Mouse (Mus musculus): ENCODE results near the gene Eif2ak2.
A peak's percentile ranks its signal among the peaks of the same experiment; 100 is the strongest.

Eif2ak2 gene

DNA sequence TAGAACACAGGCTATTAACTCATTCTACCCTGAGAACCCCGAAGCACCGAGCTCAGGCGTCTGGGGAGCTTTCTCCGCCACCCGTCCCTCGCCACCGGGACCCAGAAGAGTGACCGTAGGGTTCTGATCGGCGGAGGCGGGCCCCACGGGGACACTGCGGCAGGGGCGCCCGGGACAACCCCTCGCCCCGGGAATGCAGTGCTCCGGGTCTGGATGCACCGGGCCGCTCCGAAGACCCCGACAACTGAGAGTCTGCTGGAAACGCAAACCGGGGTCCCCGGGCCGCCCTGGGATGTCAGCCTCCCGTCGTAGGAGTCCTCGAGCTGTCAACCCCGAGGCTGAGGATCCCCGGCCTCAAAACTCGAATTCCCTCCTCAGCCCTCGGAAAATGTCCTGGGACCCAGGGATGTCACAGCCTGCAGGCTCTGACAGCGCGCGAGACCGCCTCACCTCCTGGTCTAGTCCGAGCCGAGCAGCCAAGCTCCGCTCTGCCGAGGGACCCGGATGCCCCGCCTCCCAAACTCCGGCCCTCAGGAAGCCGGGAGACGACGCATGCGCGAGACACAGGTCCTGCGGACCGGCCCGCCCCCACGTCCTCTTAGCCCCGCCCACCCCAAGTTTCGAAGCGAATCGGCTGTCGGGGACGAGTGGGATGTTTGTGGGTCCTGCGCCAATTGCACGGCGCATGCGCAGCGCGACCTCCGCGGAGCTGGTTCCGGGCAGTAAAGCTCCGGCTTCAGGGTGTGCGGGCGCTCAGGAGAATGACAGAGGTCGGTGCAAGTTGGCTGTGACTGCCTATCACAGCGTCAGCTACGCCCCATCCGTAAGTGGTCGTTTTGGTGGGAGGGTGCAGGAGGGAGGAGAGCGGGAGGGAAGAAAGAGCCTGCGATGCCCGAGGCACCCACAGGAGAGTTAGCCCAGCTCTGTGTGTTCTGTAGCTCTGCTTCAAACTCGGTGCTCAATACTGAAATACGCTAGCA lies 47.2 kb downstream of the Eif2ak2 start, which contains the start of the genes Heatr5b and Gpatch11:
Heatr5b (minus strand) TSS at position 509 of the 980 bp plus-strand sequence.
Gpatch11 (plus strand) TSS at position 712 of the 980 bp plus-strand sequence.
- DNase-seq = peak; percentile 100

DNA sequence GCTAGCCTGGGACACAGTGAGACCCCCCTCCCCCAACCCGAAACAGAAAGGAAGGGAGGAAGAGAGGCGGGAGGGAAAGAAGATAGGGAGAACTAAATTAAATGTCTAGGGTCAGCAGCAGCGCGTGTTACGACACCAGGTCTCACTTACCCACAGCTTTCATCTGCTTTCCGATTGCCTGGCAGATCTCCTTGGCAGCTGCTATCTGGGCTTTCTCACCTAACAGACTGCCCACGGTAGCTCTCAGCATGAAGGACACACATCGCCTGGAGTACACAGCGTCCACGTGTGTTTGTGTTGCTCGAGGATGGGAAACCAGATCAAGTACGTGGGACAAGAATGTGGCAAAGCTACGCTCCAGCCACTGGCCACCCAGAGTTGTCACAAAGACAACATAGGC lies 58.0 kb downstream of the Eif2ak2 start:
- DNase-seq = no peak

DNA sequence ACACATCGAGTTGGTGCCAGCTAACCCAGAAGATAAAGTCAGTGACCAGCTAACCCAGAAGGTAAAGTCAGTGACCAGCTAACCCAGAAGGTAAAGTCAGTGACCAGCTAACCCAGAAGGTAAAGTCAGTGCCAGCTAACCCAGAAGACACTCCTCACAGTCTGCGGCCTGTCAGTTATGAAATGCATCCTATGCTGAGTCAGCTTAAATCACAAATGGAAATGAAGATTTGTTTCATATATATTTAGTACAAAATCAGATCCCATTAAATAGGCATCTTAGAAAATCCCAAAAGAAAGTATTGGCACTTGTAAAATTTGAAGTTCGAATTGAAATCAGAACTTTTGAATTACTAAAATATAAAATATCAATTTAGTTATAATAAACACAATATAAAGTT lies 72.8 kb downstream of the Eif2ak2 start:
- DNase-seq = no peak

DNA sequence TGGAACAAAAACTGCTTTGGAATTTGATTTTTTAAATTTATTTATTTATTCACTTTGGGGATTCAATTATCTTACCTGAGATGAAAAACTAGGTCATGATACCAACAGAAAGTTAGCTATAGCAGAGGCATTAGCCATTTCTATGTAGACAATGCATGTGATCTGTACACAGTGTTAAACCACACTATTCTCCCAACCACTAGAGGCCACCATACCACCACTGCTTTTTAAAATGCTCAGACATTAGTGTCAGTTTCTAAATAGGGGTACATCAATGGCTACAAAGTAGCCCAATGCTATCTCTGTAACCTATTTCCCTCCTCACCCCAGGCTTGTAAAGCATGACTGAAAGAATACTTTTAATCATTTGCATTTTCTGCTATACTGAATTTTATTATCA lies 73.4 kb downstream of the Eif2ak2 start:
- DNase-seq = peak; percentile 54

Measured in embryo, embryonic 11 days (tissue).